Mouse (Mus musculus) midbrain, embryonic 13.5 days (tissue): ENCODE data around the gene Tha1. TPM values are rescaled to one million over a fixed set of nuclear protein-coding genes. Genes with fewer than 3 reads are reported as not detected.

Experiments used
- ATAC-seq: fragments of 200-750 bp; cut with Nextera tagmentation; 2 replicates; pipeline ENCODE4 v1.8.0; 2017; ENCODE audit warnings: mild to moderate bottlenecking, moderate TSS enrichment, moderate library complexity
- H3K27ac ChIP-seq: fragments of 300-500 bp; sonication (generic); 2 replicates; pipeline ENCODE4 v1.5.1; 2015; ENCODE audit warnings: inconsistent platforms, mild to moderate bottlenecking, moderate library complexity
- H3K27me3 ChIP-seq: fragments of 300-500 bp; sonication (generic); 2 replicates; pipeline ENCODE4 v1.6.1; 2015; ENCODE audit warnings: mild to moderate bottlenecking, inconsistent platforms
- H3K36me3 ChIP-seq: fragments of 300-500 bp; sonication (generic); 2 replicates; pipeline ENCODE4 v1.6.1; 2015; ENCODE audit warnings: mild to moderate bottlenecking, inconsistent platforms
- H3K4me1 ChIP-seq: fragments of 300-500 bp; sonication (generic); replicated peaks from 2 replicates; pipeline ENCODE4 v1.6.1; 2015; ENCODE audit warnings: inconsistent platforms
- H3K4me2 ChIP-seq: fragments of 300-500 bp; sonication (generic); replicated peaks from 2 replicates; pipeline ENCODE4 v1.6.1; 2015; ENCODE audit warnings: moderate library complexity, mild to moderate bottlenecking, inconsistent platforms
- H3K4me3 ChIP-seq: fragments of 300-500 bp; sonication (generic); replicated peaks from 2 replicates; pipeline ENCODE4 v1.5.1; 2015; ENCODE audit warnings: mild to moderate bottlenecking, inconsistent platforms
- H3K9ac ChIP-seq: fragments of 300-500 bp; sonication (generic); replicated peaks from 2 replicates; pipeline ENCODE4 v1.6.1; 2015; ENCODE audit warnings: mild to moderate bottlenecking, inconsistent platforms
- H3K9me3 ChIP-seq: fragments of 300-500 bp; sonication (generic); 2 replicates; pipeline ENCODE4 v1.6.1; 2016; ENCODE audit warnings: mild to moderate bottlenecking, inconsistent platforms
- WGBS: fragments of 180-500 bp; shearing (Covaris S2); methylation state at CpG from one replicate; pipeline ENCODE4 v1.1.7; 2015; 5-methylcytosine and 5-hydroxymethylcytosine counted together
- polyA plus RNA-seq: library from polyadenylated mRNA; unstranded; fragments of >200 nt; fragmentation: Nextera tagmentation; extraction: Ambion mirVana; gene quantifications from 2 replicates; pipeline ENCODE4 v1.2.1, GENCODE M21; 2015

The Tha1 gene
- polyA plus RNA-seq, 1 experiment from 2014 or later: 2.6 TPM

GRCm38 (mm10) chr11:117860601-117861000 lies 12.7 kb downstream of the Tha1 start, which contains the start of gene Tmem235:
TSS of gene Tmem235 (plus strand) at chr11:117860752.
- WGBS: 5% methylated on average over 23 of the region's 23 CpGs
- Histone ChIP-seq H3K4me3 (no peak within 1 kb of the TSS), H3K9ac (peak within 1 kb of the TSS; percentile 29; the same call in 1 of the 2 replicates)

GRCm38 (mm10) chr11:117858392-117858791 lies 14.9 kb downstream of the Tha1 start:
- no peak for ATAC-seq
- no peak overlapping the region for H3K4me2 ChIP-seq
- H3K4me3 ChIP-seq: no peak overlapping the region
- no peaks in the 10 kb centered on the region for H3K9me3 ChIP-seq
- H3K27ac ChIP-seq: no peak overlapping the region
- WGBS: 63% methylated on average over 3 of the region's 3 CpGs
- H3K9ac ChIP-seq: no peak overlapping the region; the same call in 1 of the 2 replicates
- peaks cover 36% of the 10 kb centered on the region for H3K36me3 ChIP-seq
- peaks cover 14% of the 10 kb centered on the region for H3K4me1 ChIP-seq
- peaks cover 47% of the 10 kb centered on the region for H3K27me3 ChIP-seq

More at GRCm38 (mm10) chr11:117860601-117861000, 12.7 kb downstream of the Tha1 start, which contains the start of gene Tmem235:
- peaks cover 54% of the 10 kb centered on the region for H3K27me3 ChIP-seq
- no peak within 1 kb of the TSS for H3K27ac ChIP-seq
- no peaks in the 10 kb centered on the region for H3K9me3 ChIP-seq
- ATAC-seq: no peak
- peaks cover 29% of the 10 kb centered on the region for H3K4me1 ChIP-seq
- peak within 1 kb of the TSS; percentile 19; the same call in 1 of the 2 replicates for H3K4me2 ChIP-seq
- H3K36me3 ChIP-seq: peaks cover 20% of the 10 kb centered on the region

DNA sequence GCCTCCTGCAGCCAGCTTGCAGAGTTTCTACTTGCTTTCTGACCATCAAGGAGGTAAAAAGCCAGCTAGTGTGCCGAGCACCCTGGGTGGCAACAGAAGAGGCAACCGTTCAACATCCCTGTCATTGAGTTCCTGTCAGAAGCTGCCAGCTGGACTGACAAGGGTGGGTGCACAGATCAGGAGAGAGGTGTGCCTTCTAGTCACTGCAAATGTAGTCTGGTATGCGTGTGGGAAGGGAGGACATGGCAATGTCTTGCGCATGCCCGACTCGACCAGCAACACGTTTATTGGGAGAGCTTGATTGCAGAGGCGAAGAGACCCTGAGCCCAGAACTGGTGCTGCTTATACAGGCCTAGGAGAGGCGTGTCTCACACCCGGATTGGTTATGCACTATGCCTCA lies 15.8 kb downstream of the Tha1 start:
- Histone ChIP-seq H3K9ac (no peak overlapping the region), H3K27ac (no peak overlapping the region), H3K36me3 (peaks cover 43% of the 10 kb centered on the region), H3K4me1 (peaks cover 6% of the 10 kb centered on the region), H3K4me2 (no peak overlapping the region), H3K9me3 (no peaks in the 10 kb centered on the region), H3K27me3 (peaks cover 40% of the 10 kb centered on the region), H3K4me3 (no peak overlapping the region)
- 95% methylated on average over 10 of the region's 10 CpGs for WGBS
- no peak for ATAC-seq

- no peak overlapping the region for H3K4me3 ChIP-seq
- ATAC-seq: no peak
- WGBS: 86% methylated on average over 1 of the region's 1 CpGs
- 0 out of 2 replicates have a peak overlapping the region, but pooled peaks have one; percentile 10 for H3K9ac ChIP-seq
- H3K4me1 ChIP-seq: peaks cover 6% of the 10 kb centered on the region
- H3K36me3 ChIP-seq: peaks cover 43% of the 10 kb centered on the region
- H3K4me2 ChIP-seq: no peak overlapping the region
- H3K9me3 ChIP-seq: no peaks in the 10 kb centered on the region
- no peak overlapping the region for H3K27ac ChIP-seq
- peaks cover 25% of the 10 kb centered on the region for H3K27me3 ChIP-seq
Observed at GRCm38 (mm10) chr11:117855975-117856374, 17.3 kb downstream of the Tha1 start.

- no peaks in the 10 kb centered on the region for H3K9me3 ChIP-seq
- no peak overlapping the region for H3K4me2 ChIP-seq
- no peak for ATAC-seq
- no peak overlapping the region for H3K9ac ChIP-seq
- H3K27me3 ChIP-seq: peaks cover 19% of the 10 kb centered on the region
- peaks cover 43% of the 10 kb centered on the region for H3K36me3 ChIP-seq
- no peak overlapping the region for H3K27ac ChIP-seq
- H3K4me3 ChIP-seq: no peak overlapping the region
- WGBS: 94% methylated on average over 5 of the region's 5 CpGs
- H3K4me1 ChIP-seq: peaks cover 3% of the 10 kb centered on the region
Observed at GRCm38 (mm10) chr11:117855360-117855759, 17.9 kb downstream of the Tha1 start.

DNA sequence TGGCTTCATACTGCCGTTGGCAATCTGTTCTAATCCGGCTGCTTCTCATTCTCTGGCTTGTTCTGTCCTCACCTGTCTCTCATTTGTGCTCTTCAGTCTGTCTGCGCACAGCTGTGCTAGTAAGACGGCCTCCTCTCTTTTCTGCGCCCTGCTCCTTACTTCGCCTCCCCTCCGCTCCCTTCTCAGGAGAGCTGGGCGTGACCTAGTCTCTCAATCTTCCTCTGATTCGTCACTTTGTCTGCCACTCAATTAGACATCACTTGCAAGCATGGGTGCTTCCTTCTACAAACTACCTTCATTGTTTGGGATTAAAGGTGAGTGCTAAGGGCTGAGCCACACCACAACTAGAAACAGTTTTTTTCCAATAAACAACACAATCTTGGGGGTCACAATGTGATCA lies 19.0 kb downstream of the Tha1 start:
- H3K9ac ChIP-seq: no peak overlapping the region
- H3K27ac ChIP-seq: no peak overlapping the region
- H3K36me3 ChIP-seq: peaks cover 43% of the 10 kb centered on the region
- peaks cover 8% of the 10 kb centered on the region for H3K27me3 ChIP-seq
- WGBS: 93% methylated on average over 9 of the region's 9 CpGs
- peaks cover 14% of the 10 kb centered on the region for H3K4me1 ChIP-seq
- ATAC-seq: no peak
- no peak overlapping the region for H3K4me3 ChIP-seq
- H3K4me2 ChIP-seq: no peak overlapping the region
- H3K9me3 ChIP-seq: no peaks in the 10 kb centered on the region

GRCm38 (mm10) chr11:117852875-117853274 lies 20.4 kb downstream of the Tha1 start:
- Histone ChIP-seq H3K27ac (no peak overlapping the region), H3K9ac (no peak overlapping the region), H3K4me2 (no peak overlapping the region), H3K9me3 (no peaks in the 10 kb centered on the region), H3K4me3 (no peak overlapping the region), H3K36me3 (peaks cover 43% of the 10 kb centered on the region), H3K4me1 (peaks cover 22% of the 10 kb centered on the region), H3K27me3 (no peaks in the 10 kb centered on the region)
- WGBS: 95% methylated on average over 3 of the region's 3 CpGs
- no peak for ATAC-seq

- peak; percentile 94 for ATAC-seq
- H3K4me3 ChIP-seq: peak within 1 kb of the TSS; percentile 62
- peaks cover 13% of the 10 kb centered on the region for H3K36me3 ChIP-seq
- peak within 1 kb of the TSS; percentile 83 for H3K9ac ChIP-seq
- WGBS: 0% methylated on average over 48 of the region's 51 CpGs
- peaks cover 25% of the 10 kb centered on the region for H3K4me1 ChIP-seq
- H3K9me3 ChIP-seq: no peaks in the 10 kb centered on the region
- H3K27me3 ChIP-seq: no peaks in the 10 kb centered on the region
- H3K4me2 ChIP-seq: peak within 1 kb of the TSS; percentile 88
- peak within 1 kb of the TSS; percentile 97 for H3K27ac ChIP-seq
Observed at GRCm38 (mm10) chr11:117848985-117849671, 24.2 kb downstream of the Tha1 start, which contains the start of gene Birc5. TSS of gene Birc5 (plus strand) at chr11:117849251.

- peaks cover 25% of the 10 kb centered on the region for H3K4me1 ChIP-seq
- H3K9ac ChIP-seq: peak overlapping the region; percentile 83
- ATAC-seq: peak; percentile 92
- peaks cover 7% of the 10 kb centered on the region for H3K36me3 ChIP-seq
- no peaks in the 10 kb centered on the region for H3K27me3 ChIP-seq
- H3K4me3 ChIP-seq: peak overlapping the region; percentile 62
- H3K4me2 ChIP-seq: peak overlapping the region; percentile 88
- WGBS: 14% methylated on average over 19 of the region's 19 CpGs
- no peaks in the 10 kb centered on the region for H3K9me3 ChIP-seq
- peak overlapping the region; percentile 97 for H3K27ac ChIP-seq
Observed at GRCm38 (mm10) chr11:117848271-117848984, 24.9 kb downstream of the Tha1 start.

DNA sequence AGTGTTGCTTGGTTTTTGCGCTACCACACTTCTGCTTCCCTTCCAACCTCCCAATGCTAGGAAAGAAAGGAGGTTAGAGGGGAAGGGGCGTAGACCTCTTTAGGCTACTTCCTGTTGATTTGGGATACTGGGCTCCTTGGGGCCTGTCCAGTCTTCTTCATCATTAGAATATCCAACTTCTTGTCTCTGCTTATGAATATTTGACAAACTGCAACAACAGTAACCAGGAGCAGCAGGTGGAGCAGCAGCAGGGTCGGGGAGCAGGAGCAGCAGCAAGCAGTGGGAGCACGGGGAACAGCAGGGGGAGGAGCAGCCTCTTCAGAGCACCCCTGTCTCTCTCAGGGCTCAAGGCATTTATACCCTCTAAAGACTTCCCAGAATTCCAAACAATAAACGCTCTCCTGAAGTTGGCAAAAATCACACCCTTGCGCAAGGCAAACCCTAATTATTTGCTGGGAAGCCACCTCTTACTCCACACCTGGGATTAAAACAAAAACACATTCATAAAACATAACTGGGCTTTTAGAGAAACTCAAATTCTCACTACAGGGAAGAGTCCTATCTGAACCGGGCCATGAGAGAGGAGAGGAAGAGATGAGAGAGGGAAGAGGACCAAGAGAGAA lies 25.6 kb downstream of the Tha1 start:
- Histone ChIP-seq H3K4me3 (peak overlapping the region; percentile 62; the same call in 1 of the 2 replicates), H3K27me3 (no peaks in the 10 kb centered on the region), H3K9me3 (no peaks in the 10 kb centered on the region), H3K4me1 (peaks cover 25% of the 10 kb centered on the region), H3K4me2 (peak overlapping the region; percentile 88), H3K27ac (peak overlapping the region; percentile 97), H3K9ac (peak overlapping the region; percentile 83; the same call in 1 of the 2 replicates), H3K36me3 (peaks cover 2% of the 10 kb centered on the region; the same call in 1 of the 2 replicates)
- ATAC-seq: no peak
- 81% methylated on average over 7 of the region's 7 CpGs for WGBS

DNA sequence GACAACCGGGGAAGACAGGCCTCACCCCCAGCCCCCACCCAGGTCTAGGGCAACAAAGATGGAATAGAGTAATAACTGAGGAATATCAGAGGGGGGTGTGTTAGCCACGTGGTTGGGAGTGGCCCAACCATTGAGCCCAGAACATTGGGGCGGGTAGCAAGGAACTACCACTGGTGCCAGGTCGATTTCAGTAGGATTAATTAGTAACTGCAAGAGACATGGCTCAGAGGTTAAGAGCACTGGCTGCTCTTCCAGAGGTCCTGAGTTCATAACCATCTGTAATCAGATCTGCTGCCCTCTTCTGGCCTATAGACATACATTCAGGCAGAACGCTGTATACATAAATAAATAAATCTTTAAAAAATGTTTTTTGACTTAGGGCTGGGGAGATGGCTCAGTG lies 26.6 kb downstream of the Tha1 start:
- no peak for ATAC-seq
- WGBS: 62% methylated on average over 5 of the region's 5 CpGs
- no peaks in the 10 kb centered on the region for H3K36me3 ChIP-seq
- H3K4me1 ChIP-seq: peaks cover 25% of the 10 kb centered on the region
- no peak overlapping the region for H3K9ac ChIP-seq
- H3K4me3 ChIP-seq: no peak overlapping the region
- H3K4me2 ChIP-seq: no peak overlapping the region
- no peak overlapping the region for H3K27ac ChIP-seq
- H3K27me3 ChIP-seq: no peaks in the 10 kb centered on the region
- H3K9me3 ChIP-seq: no peaks in the 10 kb centered on the region

DNA sequence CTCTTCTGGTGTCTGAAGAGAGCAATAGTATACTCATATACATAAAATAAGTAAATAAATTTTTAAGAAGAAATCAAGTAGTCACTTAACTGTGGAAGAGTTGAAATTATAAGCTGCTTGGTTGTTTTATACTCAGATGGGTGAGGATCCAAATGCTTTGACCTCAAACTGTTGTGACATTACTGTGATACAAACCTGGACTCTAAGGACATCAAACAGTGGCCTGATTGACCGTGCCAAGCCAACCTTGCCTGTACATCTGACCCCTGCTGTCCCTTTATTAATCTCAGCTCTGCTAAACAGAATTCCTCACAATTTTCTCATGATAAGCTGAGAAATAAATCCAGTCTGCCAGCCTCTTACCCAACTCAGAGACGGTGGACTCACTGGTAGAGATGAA lies 27.6 kb downstream of the Tha1 start:
- 75% methylated on average over 2 of the region's 2 CpGs for WGBS
- no peak overlapping the region for H3K9ac ChIP-seq
- no peak overlapping the region for H3K27ac ChIP-seq
- no peaks in the 10 kb centered on the region for H3K36me3 ChIP-seq
- no peak overlapping the region for H3K4me3 ChIP-seq
- peaks cover 25% of the 10 kb centered on the region for H3K4me1 ChIP-seq
- ATAC-seq: no peak
- H3K27me3 ChIP-seq: no peaks in the 10 kb centered on the region
- H3K4me2 ChIP-seq: no peak overlapping the region
- H3K9me3 ChIP-seq: no peaks in the 10 kb centered on the region
